Mouse (Mus musculus) thymus, adult 2 months (tissue): ENCODE data around the gene Brip1.

Source experiments
- CTCF ChIP-seq: fragments of 200-500 bp; IDR thresholded peaks from 2 replicates; pipeline ENCODE4 v1.5.1; 2012; ENCODE audit warnings: mild to moderate bottlenecking, control low read depth, low read length, moderate library complexity, borderline replicate concordance; ENCODE audit not compliant: control insufficient read depth, poor library complexity, insufficient read depth; ENCODE audit errors: extremely low read depth
- POLR2A ChIP-seq: fragments of 200-500 bp; IDR thresholded peaks from 2 replicates; pipeline ENCODE4 v1.6.1; 2012; ENCODE audit warnings: mild to moderate bottlenecking, low read length, control low read depth, moderate library complexity; ENCODE audit not compliant: control insufficient read depth, poor library complexity, insufficient read depth; ENCODE audit errors: extremely low read depth

- TF ChIP-seq CTCF (no peak), POLR2A (no peak)
These were observed 69.7 kb downstream of the Brip1 start for GRCm38 (mm10) chr11:86131324-86131723.
